Mouse (Mus musculus) heart, adult 9 months (tissue): ENCODE data around the gene Pfkfb4.
A peak's percentile ranks its signal among the peaks of the same experiment; 100 is the strongest.

Experiments
- DNase-seq, 2 experiments: peaks; one replicate each; pipeline ENCODE4 v3.0.0; 2022; ENCODE audit warnings: low spot score in 2 of 2

Pfkfb4 gene

DNA sequence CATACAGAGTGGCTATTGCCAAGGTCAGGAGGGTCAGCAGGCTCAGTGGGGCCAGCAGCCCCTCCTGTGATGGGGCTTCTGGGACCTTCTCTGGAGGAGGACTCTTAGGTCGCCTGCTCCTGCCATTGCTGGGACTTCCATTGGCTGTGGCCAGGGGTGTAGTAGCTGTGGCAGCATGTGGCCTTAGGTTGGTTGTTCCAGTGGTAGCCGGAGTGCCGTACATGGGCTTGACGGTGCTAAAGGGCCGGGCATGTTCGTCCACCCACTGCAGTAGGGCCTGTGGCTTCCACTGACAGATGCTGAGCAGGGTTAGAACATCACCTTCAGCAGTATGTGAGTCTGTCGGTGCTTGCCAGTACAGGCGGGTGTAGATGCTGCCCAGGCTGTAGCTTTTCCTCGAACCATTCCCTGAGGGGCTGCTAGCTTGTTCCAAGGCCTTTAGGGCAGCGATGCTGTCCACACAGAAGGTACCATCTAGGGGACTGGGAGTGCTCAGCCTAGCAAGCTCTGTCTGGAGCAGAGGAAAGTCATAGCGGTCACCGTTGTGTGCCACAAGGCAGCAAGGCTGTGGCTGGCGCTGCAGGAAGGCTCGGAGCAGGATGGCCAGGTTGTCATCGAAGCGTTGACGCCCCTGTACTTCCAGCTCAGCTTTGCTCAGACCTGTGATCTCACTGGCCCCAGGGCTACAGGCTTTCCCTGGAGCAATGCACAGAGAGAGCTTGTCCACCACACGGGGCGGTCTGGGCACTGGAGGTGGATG is 66.6 kb downstream of the Pfkfb4 start:
- no peak for DNase-seq

DNA sequence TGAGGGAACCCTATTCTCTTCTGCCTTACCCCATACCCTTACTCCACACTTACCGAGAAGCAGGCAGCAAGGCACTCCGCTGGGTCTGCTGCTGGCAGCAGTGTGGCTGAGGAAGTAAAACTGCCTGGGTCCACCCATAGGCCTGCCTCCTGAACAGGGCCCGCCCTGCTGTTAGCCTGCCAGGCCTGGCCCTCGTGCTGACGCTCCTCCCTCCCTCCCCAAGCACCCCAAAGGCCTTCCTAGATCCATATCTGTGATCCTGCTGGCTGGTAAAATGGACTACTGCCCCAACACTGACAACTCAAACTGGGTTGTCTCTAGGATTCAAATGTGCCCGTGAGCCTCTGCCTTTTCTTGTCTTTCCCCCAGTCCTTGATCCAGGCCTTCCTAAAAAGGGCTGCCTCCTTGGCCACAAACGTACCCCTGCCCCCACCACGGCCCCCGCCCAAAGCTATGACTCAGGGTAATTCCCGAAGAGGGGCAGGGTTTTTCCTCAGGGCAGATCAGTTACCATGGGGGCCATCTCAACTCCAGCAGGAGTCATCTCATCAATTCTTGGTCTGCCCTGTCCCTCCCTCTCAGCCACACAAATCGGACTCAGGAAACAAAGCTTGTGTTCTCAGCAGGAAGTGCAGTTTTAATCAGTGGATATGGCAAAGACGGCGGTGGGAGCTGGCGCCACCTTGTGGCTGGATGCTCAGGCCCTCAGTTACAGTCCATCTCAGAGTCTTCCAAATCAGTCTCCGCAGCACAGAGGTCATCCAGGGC is 67.7 kb downstream of the Pfkfb4 start, which contains the start of gene Trex1:
TSS of gene Trex1 (minus strand) at position 599 of the 768 bp plus-strand sequence.
- DNase-seq, result peak; percentile 94 to 95

DNA sequence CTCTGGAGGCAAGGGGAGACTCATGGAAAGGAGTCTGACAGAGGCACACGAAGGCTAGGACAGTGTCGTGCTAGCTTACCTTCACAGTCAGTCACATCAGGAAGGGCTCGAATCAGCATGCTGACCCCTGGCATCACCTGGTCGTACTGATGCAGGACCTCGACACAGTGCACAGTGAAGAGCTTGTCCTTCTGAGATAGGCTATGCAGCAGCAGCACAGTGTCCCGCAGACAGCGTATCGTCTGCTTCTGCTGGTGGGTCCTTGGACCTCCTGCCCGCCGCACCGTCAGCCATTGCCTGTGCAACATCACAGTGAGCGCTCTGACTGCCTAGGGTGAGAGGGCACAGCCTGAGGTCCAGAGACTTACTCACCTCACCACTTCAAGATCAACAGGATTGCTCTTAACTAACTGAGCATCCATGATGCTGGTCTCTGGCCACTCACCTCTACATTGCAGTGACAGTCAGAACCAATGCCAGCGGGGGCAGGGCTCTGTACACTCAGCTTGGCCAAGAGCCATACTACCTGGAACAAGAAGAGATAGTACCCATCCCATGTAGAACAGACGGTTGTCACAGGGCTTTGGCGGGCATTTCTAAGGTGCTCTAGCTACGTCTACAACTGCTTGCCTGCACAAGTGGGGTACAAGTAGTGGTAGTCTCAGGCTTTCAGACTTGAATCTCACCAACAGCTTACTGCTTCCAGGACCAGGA is 68.8 kb downstream of the Pfkfb4 start:
- no peak for DNase-seq

DNA sequence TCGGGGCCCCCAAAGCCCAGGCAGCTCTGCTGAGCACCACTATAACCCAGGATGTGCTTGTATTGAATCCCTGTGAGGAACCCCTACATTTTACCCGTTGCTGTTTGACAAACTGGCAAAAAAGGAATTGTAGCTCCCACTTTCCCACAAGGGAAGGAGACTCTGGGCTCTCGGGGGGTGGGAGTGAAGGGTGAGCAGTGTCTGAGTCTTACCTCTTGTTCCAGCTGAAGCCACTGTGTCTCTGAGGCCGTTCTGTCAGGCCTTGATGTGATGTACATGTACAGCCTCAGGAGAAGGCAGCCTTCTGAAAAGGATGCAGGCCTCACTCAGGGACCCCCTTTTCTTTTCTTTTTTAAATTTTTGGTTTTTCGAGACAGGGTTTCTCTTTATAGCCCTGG is 69.3 kb downstream of the Pfkfb4 start:
- DNase-seq, result no peak

DNA sequence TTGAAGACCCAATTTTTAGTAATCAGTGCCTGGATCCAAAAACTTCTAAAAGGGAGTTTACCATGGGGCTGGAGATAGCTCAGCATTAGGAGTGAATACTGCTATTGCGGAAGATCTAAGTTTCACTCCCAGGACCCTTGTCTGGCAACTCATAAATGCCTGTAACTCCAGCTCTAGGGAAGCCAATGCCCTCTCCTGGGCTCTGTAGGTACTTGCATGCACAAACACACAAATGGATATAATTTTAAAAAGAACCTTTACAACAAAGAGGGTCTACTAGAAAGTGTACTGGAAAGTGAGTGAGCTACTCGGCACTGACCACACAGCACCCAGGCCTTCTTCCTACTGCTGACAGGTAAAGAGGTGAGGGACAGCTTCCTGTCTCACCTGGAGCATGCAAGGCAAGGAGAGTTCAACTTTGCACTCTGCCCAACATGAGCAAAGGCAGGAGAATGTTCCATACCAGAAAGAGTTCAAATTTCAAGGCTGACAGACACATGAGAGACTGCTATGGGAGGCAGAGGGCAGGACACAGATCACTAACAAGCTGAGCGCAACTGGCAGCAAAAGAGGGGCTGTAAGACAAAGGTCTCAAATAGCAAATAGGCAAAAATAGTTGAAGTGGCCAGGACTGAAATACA is 76.6 kb downstream of the Pfkfb4 start:
- no peak for DNase-seq

DNA sequence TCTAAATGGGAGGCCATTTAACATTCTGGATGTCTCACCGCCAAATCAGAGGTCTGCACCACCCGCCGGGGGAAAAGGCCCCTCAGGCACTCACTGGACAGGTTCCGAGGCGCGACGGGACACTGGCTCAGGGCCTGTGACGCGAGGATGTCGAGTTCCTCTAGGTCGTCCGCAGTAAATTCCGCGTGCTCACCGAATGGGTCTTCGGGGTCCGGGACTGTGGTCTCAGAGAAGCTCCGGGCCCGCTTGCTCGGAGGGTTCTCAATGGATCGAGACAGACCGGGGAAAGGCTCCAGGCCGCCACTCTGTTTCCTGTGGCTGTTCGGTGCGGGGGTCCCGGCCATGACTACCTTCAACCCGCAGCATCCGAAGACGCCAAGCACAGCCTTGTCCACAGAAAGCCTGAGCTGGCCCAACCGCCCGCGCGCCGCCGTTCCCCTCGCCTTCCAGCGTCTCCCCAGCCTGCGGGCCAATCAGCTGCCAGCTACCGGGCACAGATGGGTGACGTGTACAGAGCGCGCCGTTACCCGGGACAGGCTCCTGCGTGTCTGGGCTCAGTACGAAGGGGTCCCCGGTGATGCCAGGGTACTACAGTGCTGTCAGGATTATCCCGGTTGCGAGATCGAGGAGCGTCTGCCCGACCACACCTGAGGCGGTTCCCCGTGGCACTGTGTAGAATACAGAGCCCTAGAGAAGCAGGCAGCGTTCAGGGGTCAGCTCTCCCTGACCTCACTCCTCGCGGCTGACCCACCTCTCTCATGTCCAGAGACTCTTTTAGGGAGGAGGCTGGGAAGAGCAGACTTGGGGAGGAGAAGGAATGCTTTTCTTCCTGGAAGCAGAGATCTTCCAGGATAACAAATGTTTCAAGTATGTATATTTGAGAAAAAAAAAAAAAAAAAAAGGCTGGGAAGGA is 82.3 kb downstream of the Pfkfb4 start, which contains the start of gene Atrip:
TSS of gene Atrip (minus strand) at position 464 of the 913 bp plus-strand sequence.
- peak; percentile 88 to 91 for DNase-seq

DNA sequence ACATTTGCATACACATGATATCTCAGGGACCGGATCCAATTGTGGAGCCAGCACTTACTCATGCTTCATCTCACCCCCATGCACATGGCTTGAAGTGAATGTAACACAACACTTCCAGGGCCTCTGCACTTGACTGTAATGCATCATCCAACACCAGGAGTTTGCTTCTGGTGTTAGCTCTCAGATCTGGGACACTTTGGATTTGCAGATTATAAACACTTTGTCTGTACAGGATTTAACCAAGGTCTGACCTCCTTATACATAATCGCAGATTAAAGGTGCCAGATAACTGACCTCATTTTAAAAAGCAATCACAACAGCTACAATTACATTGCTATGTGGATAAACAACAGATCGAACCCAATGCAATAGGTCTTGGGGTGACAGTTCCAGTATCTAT is 88.9 kb downstream of the Pfkfb4 start:
- DNase-seq, result no peak

DNA sequence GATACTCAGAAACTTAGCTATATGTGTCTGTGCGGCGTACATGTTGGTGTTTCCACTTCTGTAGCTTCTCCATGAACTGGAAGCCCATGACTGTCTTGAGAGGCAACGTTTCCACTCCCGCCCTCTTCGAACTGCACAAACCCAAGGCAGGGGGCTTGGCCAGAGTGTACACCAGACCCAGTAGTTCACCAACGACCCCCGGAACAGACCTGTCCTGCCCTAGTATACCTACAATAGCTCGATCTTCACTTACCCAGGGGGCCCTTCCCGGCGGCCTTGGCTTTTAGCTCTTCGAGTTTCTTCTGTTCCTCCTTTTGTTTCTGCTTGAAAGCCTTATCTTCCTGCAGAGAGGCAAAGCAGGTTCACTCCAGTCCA is 90.2 kb downstream of the Pfkfb4 start:
- DNase-seq, result no peak
